Mouse (Mus musculus): ENCODE results near the gene Tmem189. TPM values are rescaled to one million over a fixed set of nuclear protein-coding genes. Genes with fewer than 3 reads are reported as not detected.
"Not testable (repeated sequence)": the region's sequence is repeated elsewhere in the genome, so short reads cannot be mapped to it uniquely, and the experiment has no call there.

The Tmem189 gene
- polyA plus RNA-seq, 1 experiment from 2014 or later, result 35.5 TPM

GRCm38 (mm10) chr2:167649290-167650032, 40.2 kb downstream of the Tmem189 start:
- Histone ChIP-seq H3K27me3 (ENCODE audit: control insufficient read depth, insufficient read depth, low read length) (no peaks in the 10 kb centered on the region), H3K4me2 (ENCODE audit: low read depth, severe bottlenecking) (no peak overlapping the region), H3K27ac (replicated peaks; ENCODE audit: low read depth, low read length) (no peak overlapping the region), H3K36me3 (ENCODE audit: control insufficient read depth, insufficient read depth, low read length) (0 out of 2 replicates have a peak, but pooled peaks cover 5% of the 10 kb centered on the region), H3K9ac (ENCODE audit: low read length) (no peak overlapping the region), H3K4me3 (ENCODE audit: low read depth, low read length) (no peak overlapping the region), H3K4me1 (ENCODE audit: control insufficient read depth, insufficient read depth, low read length) (no peaks in the 10 kb centered on the region), H3K9me3 (ENCODE audit: control insufficient read depth, low read length) (no peaks in the 10 kb centered on the region)
- ATAC-seq (ENCODE audit: insufficient number of reproducible peaks, low FRiP score, low TSS enrichment, low read depth) (no peak), DNase-seq (ENCODE audit: low spot score) (no peak)
- 91% methylated on average over 12 of the region's 12 CpGs for WGBS

GRCm38 (mm10) chr2:167646411-167646810, 43.2 kb downstream of the Tmem189 start:
- H3K4me2 ChIP-seq (ENCODE audit: low read depth, severe bottlenecking), result no peak overlapping the region
- DNase-seq (ENCODE audit: low spot score) (no peak), ATAC-seq (ENCODE audit: insufficient number of reproducible peaks, low FRiP score, low TSS enrichment, low read depth) (no peak)
- no peak overlapping the region for H3K4me3 ChIP-seq (ENCODE audit: low read depth, low read length)
- no peaks in the 10 kb centered on the region for H3K4me1 ChIP-seq (ENCODE audit: control insufficient read depth, insufficient read depth, low read length)
- no peaks in the 10 kb centered on the region for H3K9me3 ChIP-seq (ENCODE audit: control insufficient read depth, low read length)
- no peak overlapping the region for H3K27ac ChIP-seq (replicated peaks; ENCODE audit: low read depth, low read length)
- no peaks in the 10 kb centered on the region for H3K27me3 ChIP-seq (ENCODE audit: control insufficient read depth, insufficient read depth, low read length)
- peaks cover 3% of the 10 kb centered on the region; the same call in 1 of the 2 replicates for H3K36me3 ChIP-seq (ENCODE audit: control insufficient read depth, insufficient read depth, low read length)
- WGBS, result 55% methylated on average over 4 of the region's 4 CpGs
- H3K9ac ChIP-seq (ENCODE audit: low read length), result no peak overlapping the region

GRCm38 (mm10) chr2:167643356-167644052, 46.1 kb downstream of the Tmem189 start:
- H3K9ac ChIP-seq (ENCODE audit: low read length); ATAC-seq (ENCODE audit: insufficient number of reproducible peaks, low FRiP score, low TSS enrichment, low read depth); H3K4me2 ChIP-seq (ENCODE audit: low read depth, severe bottlenecking); H3K27ac ChIP-seq (replicated peaks; ENCODE audit: low read depth, low read length); H3K4me1 ChIP-seq (ENCODE audit: control insufficient read depth, insufficient read depth, low read length); H3K9me3 ChIP-seq (ENCODE audit: control insufficient read depth, low read length); H3K4me3 ChIP-seq (ENCODE audit: low read depth, low read length); H3K36me3 ChIP-seq (ENCODE audit: control insufficient read depth, insufficient read depth, low read length); H3K27me3 ChIP-seq (ENCODE audit: control insufficient read depth, insufficient read depth, low read length); DNase-seq (ENCODE audit: low spot score): not testable (repeated sequence)
- 88% methylated on average over 13 of the region's 13 CpGs for WGBS

GRCm38 (mm10) chr2:167642164-167642563, 47.5 kb downstream of the Tmem189 start:
- no peak for ATAC-seq (ENCODE audit: insufficient number of reproducible peaks, low FRiP score, low TSS enrichment, low read depth)
- H3K4me1 ChIP-seq (ENCODE audit: control insufficient read depth, insufficient read depth, low read length), result no peaks in the 10 kb centered on the region
- H3K9ac ChIP-seq (ENCODE audit: low read length), result no peak overlapping the region
- no peaks in the 10 kb centered on the region for H3K27me3 ChIP-seq (ENCODE audit: control insufficient read depth, insufficient read depth, low read length)
- no peak overlapping the region for H3K4me2 ChIP-seq (ENCODE audit: low read depth, severe bottlenecking)
- no peak overlapping the region for H3K4me3 ChIP-seq (ENCODE audit: low read depth, low read length)
- no peak overlapping the region for H3K27ac ChIP-seq (replicated peaks; ENCODE audit: low read depth, low read length)
- DNase-seq (ENCODE audit: low spot score), result no peak
- H3K36me3 ChIP-seq (ENCODE audit: control insufficient read depth, insufficient read depth, low read length), result peaks cover 3% of the 10 kb centered on the region; the same call in 1 of the 2 replicates
- WGBS, result 88% methylated on average over 6 of the region's 6 CpGs
- H3K9me3 ChIP-seq (ENCODE audit: control insufficient read depth, low read length), result no peaks in the 10 kb centered on the region

- ATAC-seq (ENCODE audit: insufficient number of reproducible peaks, low FRiP score, low TSS enrichment, low read depth) (no peak), DNase-seq (ENCODE audit: low spot score) (peak; percentile 51)
- Histone ChIP-seq H3K9me3 (ENCODE audit: control insufficient read depth, low read length) (no peaks in the 10 kb centered on the region), H3K27me3 (ENCODE audit: control insufficient read depth, insufficient read depth, low read length) (no peaks in the 10 kb centered on the region), H3K27ac (replicated peaks; ENCODE audit: low read depth, low read length) (no peak overlapping the region), H3K9ac (ENCODE audit: low read length) (no peak overlapping the region), H3K4me1 (ENCODE audit: control insufficient read depth, insufficient read depth, low read length) (no peaks in the 10 kb centered on the region), H3K4me2 (ENCODE audit: low read depth, severe bottlenecking) (no peak overlapping the region), H3K4me3 (ENCODE audit: low read depth, low read length) (no peak overlapping the region), H3K36me3 (ENCODE audit: control insufficient read depth, insufficient read depth, low read length) (peaks cover 3% of the 10 kb centered on the region; the same call in 1 of the 2 replicates)
- 49% methylated on average over 8 of the region's 8 CpGs for WGBS
These were observed 48.3 kb downstream of the Tmem189 start for GRCm38 (mm10) chr2:167641337-167641736.

- Histone ChIP-seq H3K27me3 (ENCODE audit: control insufficient read depth, insufficient read depth, low read length) (no peaks in the 10 kb centered on the region), H3K4me1 (ENCODE audit: control insufficient read depth, insufficient read depth, low read length) (no peaks in the 10 kb centered on the region), H3K4me2 (ENCODE audit: low read depth, severe bottlenecking) (no peak overlapping the region), H3K36me3 (ENCODE audit: control insufficient read depth, insufficient read depth, low read length) (peaks cover 3% of the 10 kb centered on the region; the same call in 1 of the 2 replicates), H3K27ac (replicated peaks; ENCODE audit: low read depth, low read length) (no peak overlapping the region), H3K9ac (ENCODE audit: low read length) (no peak overlapping the region), H3K4me3 (ENCODE audit: low read depth, low read length) (no peak overlapping the region), H3K9me3 (ENCODE audit: control insufficient read depth, low read length) (no peaks in the 10 kb centered on the region)
- WGBS, result 82% methylated on average over 3 of the region's 3 CpGs
- ATAC-seq (ENCODE audit: insufficient number of reproducible peaks, low FRiP score, low TSS enrichment, low read depth) (no peak), DNase-seq (ENCODE audit: low spot score) (peak; percentile 59)
These were observed 49.3 kb downstream of the Tmem189 start for GRCm38 (mm10) chr2:167640279-167640678.

- DNase-seq (ENCODE audit: low spot score) (no peak), ATAC-seq (ENCODE audit: insufficient number of reproducible peaks, low FRiP score, low TSS enrichment, low read depth) (no peak)
- Histone ChIP-seq H3K9me3 (ENCODE audit: control insufficient read depth, low read length) (no peaks in the 10 kb centered on the region), H3K9ac (ENCODE audit: low read length) (no peak overlapping the region), H3K36me3 (ENCODE audit: control insufficient read depth, insufficient read depth, low read length) (no peaks in the 10 kb centered on the region), H3K27ac (replicated peaks; ENCODE audit: low read depth, low read length) (no peak overlapping the region), H3K4me1 (ENCODE audit: control insufficient read depth, insufficient read depth, low read length) (peaks cover 12% of the 10 kb centered on the region), H3K4me3 (ENCODE audit: low read depth, low read length) (no peak overlapping the region), H3K27me3 (ENCODE audit: control insufficient read depth, insufficient read depth, low read length) (no peaks in the 10 kb centered on the region), H3K4me2 (ENCODE audit: low read depth, severe bottlenecking) (peak overlapping the region; percentile 40)
- WGBS, result 82% methylated on average over 7 of the region's 7 CpGs
These were observed 54.6 kb downstream of the Tmem189 start for GRCm38 (mm10) chr2:167634865-167635512.

GRCm38 (mm10) chr2:167634338-167634770, 55.3 kb downstream of the Tmem189 start:
- ATAC-seq (ENCODE audit: insufficient number of reproducible peaks, low FRiP score, low TSS enrichment, low read depth), result peak; percentile 49; the same call in 1 of the 2 replicates
- Histone ChIP-seq H3K27me3 (ENCODE audit: control insufficient read depth, insufficient read depth, low read length) (no peaks in the 10 kb centered on the region), H3K36me3 (ENCODE audit: control insufficient read depth, insufficient read depth, low read length) (no peaks in the 10 kb centered on the region), H3K9ac (ENCODE audit: low read length) (peak overlapping the region; percentile 30), H3K4me1 (ENCODE audit: control insufficient read depth, insufficient read depth, low read length) (peaks cover 12% of the 10 kb centered on the region), H3K9me3 (ENCODE audit: control insufficient read depth, low read length) (no peaks in the 10 kb centered on the region), H3K4me2 (ENCODE audit: low read depth, severe bottlenecking) (peak overlapping the region; percentile 40), H3K4me3 (ENCODE audit: low read depth, low read length) (peak overlapping the region; percentile 16), H3K27ac (replicated peaks; ENCODE audit: low read depth, low read length) (no peak overlapping the region)
- peak; percentile 98 for DNase-seq (ENCODE audit: low spot score)
- WGBS, result under 1% methylated on average over 15 of the region's 15 CpGs
